Mouse (Mus musculus): ENCODE results near the gene Hopx. TPM values are rescaled to one million over a fixed set of nuclear protein-coding genes. Genes with fewer than 3 reads are reported as not detected.

Hopx gene
- polyA plus RNA-seq, 1 experiment from 2014 or later: 12.6 TPM

DNA sequence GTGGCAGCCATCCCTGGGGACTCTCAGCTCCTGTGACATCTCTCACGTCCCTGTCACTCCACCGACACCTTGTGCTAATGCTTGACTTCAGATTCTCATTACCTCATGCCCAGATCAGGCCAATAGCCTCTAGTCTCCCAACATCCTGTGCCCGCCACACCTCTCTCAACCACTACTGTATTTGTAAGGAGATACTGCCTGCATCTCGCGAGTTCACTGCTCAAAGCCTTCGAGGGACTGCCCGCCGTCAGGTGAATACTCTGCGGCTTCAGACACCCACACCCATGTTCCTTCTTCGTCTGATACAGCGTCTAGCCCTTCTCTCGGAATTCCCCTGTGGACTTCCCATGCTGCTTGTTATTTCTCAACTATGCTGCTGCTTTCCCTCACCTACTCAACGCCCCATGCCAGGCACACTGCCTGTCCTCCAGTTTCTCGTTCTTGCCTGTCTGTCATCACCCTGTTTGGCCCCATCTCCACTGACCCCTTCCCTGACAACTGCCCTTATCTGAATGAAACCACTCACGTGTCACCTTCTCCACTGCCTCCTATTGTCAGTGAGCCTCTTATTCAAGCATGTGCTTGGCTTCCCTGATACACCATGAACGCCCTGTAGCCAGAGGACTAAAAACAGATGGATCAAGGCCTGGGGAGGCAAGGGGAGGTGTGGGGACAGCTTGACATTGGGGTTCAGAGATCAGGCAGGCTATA lies 15.5 kb upstream of the Hopx start:
- Histone ChIP-seq H3K4me1 (peaks cover 64% of the 10 kb centered on the region), H3K27ac (replicated peaks) (peak overlapping the region; percentile 96), H3K36me3 (no peaks in the 10 kb centered on the region), H3K9ac (peak overlapping the region; percentile 54), H3K4me2 (peak overlapping the region; percentile 60), H3K4me3 (peak overlapping the region; percentile 15; the same call in 1 of the 2 replicates), H3K9me3 (peaks cover 8% of the 10 kb centered on the region; the same call in 1 of the 2 replicates), H3K27me3 (replicated peaks) (no peaks in the 10 kb centered on the region)
- 12% methylated on average over 16 of the region's 16 CpGs for WGBS
- peak; percentile 70 for ATAC-seq (ENCODE audit: extremely low read depth, insufficient number of reproducible peaks, low FRiP score, low TSS enrichment)

DNA sequence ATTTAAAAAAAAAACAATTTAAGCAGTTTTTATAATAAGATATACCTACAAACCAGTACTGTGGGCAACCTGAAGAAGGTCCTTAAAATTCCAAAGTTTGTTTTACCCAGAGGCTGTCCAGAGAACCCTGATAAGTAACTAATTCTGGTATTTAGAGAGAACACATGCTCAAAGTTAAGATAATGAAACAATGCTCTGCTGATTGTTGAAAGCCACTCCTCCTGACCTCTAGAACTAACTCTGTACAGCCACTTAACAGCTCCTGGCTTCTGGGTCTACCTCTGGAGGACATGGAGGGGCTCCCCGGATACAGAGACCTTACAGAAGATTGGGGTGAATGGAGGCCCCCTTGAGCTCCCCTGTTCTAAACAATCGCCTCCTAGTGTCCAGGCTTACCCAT lies 15.0 kb upstream of the Hopx start:
- H3K4me1 ChIP-seq: peaks cover 67% of the 10 kb centered on the region
- peak; percentile 15; the same call in 1 of the 2 replicates for ATAC-seq (ENCODE audit: extremely low read depth, insufficient number of reproducible peaks, low FRiP score, low TSS enrichment)
- H3K9me3 ChIP-seq: peaks cover 8% of the 10 kb centered on the region; the same call in 1 of the 2 replicates
- H3K4me3 ChIP-seq: peak overlapping the region; percentile 15; the same call in 1 of the 2 replicates
- H3K27ac ChIP-seq (replicated peaks): peak overlapping the region; percentile 96
- 16% methylated on average over 2 of the region's 2 CpGs for WGBS
- no peaks in the 10 kb centered on the region for H3K27me3 ChIP-seq (replicated peaks)
- H3K4me2 ChIP-seq: peak overlapping the region; percentile 60
- no peaks in the 10 kb centered on the region for H3K36me3 ChIP-seq
- peak overlapping the region; percentile 21; the same call in 1 of the 2 replicates for H3K9ac ChIP-seq

DNA sequence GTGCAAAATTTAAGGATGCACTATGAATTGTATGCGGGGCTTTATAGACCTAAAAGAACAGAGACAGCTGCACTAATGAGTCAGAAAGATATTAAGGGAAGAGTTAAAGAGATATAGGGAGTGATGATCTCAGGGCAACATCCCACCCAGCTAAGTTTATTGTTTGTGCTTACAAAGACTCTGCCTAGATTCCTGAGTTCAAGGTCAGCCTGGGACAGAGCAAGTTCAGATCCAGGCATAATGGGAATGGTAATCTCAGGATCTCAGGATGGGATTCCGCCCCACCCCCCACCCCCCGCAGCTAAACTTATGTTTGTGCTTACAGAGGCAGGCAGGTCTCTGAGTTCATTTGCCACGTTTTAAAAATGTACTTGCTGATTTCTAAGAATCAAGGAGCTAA lies 13.9 kb upstream of the Hopx start:
- WGBS: 79% methylated on average over 4 of the region's 4 CpGs
- peaks cover 8% of the 10 kb centered on the region; the same call in 1 of the 2 replicates for H3K9me3 ChIP-seq

DNA sequence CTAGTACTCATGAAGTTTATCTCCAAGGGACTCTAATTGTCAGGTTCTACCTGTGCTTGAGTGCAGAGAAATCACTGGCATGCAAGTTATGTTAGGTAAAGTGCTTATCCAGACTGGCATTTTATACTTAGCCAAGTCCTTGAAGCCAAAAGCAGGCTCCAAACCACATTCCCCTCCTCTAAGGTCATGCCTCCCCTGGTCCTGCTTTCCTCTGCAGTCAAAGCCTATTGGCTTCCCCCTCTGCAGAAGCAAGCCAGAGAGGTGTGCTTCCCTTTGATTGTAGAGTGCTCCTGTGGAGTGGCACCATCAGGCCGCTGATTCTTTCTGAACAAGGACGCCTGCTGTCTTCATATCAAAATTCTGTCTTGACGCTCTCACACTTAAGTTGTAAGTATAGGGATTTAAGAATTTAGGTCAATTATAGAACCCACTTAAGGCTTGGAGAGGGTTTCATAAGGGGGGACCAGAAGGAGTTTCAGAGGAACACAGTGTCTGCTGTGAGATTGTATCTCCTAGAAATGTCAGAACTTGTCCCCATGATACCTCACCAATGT lies 11.6 kb upstream of the Hopx start:
- WGBS: 43% methylated on average over 3 of the region's 3 CpGs
- Histone ChIP-seq H3K9me3 (peaks cover 8% of the 10 kb centered on the region; the same call in 1 of the 2 replicates), H3K4me2 (0 out of 2 replicates have a peak overlapping the region, but pooled peaks have one; percentile 16), H3K4me3 (no peak overlapping the region), H3K36me3 (no peaks in the 10 kb centered on the region), H3K27ac (replicated peaks) (peak overlapping the region; percentile 80), H3K27me3 (replicated peaks) (no peaks in the 10 kb centered on the region), H3K9ac (no peak overlapping the region), H3K4me1 (peaks cover 71% of the 10 kb centered on the region)
- ATAC-seq (ENCODE audit: extremely low read depth, insufficient number of reproducible peaks, low FRiP score, low TSS enrichment): no peak

More for the DNA sequence above, 13.9 kb upstream of the Hopx start:
- Histone ChIP-seq H3K36me3 (no peaks in the 10 kb centered on the region), H3K9ac (no peak overlapping the region), H3K4me2 (no peak overlapping the region), H3K4me3 (no peak overlapping the region), H3K27ac (replicated peaks) (peak overlapping the region; percentile 96), H3K4me1 (peaks cover 71% of the 10 kb centered on the region), H3K27me3 (replicated peaks) (no peaks in the 10 kb centered on the region)
- ATAC-seq (ENCODE audit: extremely low read depth, insufficient number of reproducible peaks, low FRiP score, low TSS enrichment): no peak

DNA sequence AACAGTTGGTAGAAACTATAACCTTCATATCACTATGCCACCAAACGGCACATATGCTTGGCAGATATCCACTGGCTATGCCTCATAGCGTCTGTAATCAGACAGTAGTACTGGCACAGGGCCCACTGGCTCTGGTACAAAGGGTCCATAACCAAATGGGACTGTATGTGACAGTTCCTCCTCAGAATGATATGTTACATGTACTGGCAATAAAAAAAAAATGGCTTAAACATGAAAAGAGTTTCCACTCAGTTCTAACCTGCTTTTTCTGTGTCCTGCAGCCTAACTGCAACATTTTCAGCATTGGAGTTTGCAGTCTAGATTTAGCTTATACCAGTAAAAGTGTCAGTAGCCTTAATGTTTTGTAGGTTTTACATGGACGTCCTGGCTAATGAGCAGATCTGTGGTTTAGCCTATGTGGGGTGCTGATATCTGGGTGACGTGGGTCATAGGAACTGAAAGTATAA lies 9.9 kb upstream of the Hopx start:
- Histone ChIP-seq H3K4me1 (peaks cover 57% of the 10 kb centered on the region), H3K4me2 (no peak overlapping the region), H3K36me3 (no peaks in the 10 kb centered on the region), H3K9me3 (peaks cover 8% of the 10 kb centered on the region; the same call in 1 of the 2 replicates), H3K9ac (no peak overlapping the region), H3K27me3 (replicated peaks) (no peaks in the 10 kb centered on the region), H3K27ac (replicated peaks) (peak overlapping the region; percentile 85), H3K4me3 (no peak overlapping the region)
- ATAC-seq (ENCODE audit: extremely low read depth, insufficient number of reproducible peaks, low FRiP score, low TSS enrichment): no peak
- WGBS: 37% methylated on average over 4 of the region's 4 CpGs

DNA sequence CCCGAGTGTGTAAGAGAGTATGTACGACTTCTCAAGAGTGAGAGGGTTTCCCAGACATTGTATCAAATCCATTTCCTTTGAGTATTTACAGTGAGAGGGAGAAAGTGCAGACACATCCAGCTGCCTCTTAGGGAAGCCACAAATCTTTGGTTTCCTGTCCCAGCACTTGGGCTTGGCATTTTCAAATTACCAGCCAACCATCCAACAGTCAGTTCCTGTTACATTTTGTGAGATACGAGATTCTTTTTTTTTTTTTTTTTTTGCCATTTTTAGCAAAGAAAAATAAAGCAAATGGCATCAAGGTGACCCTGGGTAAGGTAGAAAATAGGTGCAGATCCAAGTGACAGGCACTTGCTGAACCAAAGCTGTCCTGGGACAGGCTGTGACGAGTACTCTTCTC lies 9.2 kb upstream of the Hopx start:
- WGBS: 54% methylated on average over 4 of the region's 4 CpGs
- H3K9ac ChIP-seq: no peak overlapping the region
- peak overlapping the region; percentile 85 for H3K27ac ChIP-seq (replicated peaks)
- no peaks in the 10 kb centered on the region for H3K27me3 ChIP-seq (replicated peaks)
- no peak overlapping the region for H3K4me2 ChIP-seq
- H3K36me3 ChIP-seq: no peaks in the 10 kb centered on the region
- H3K4me1 ChIP-seq: peaks cover 51% of the 10 kb centered on the region
- no peak for ATAC-seq (ENCODE audit: extremely low read depth, insufficient number of reproducible peaks, low FRiP score, low TSS enrichment)
- H3K4me3 ChIP-seq: no peak overlapping the region
- peaks cover 8% of the 10 kb centered on the region; the same call in 1 of the 2 replicates for H3K9me3 ChIP-seq

DNA sequence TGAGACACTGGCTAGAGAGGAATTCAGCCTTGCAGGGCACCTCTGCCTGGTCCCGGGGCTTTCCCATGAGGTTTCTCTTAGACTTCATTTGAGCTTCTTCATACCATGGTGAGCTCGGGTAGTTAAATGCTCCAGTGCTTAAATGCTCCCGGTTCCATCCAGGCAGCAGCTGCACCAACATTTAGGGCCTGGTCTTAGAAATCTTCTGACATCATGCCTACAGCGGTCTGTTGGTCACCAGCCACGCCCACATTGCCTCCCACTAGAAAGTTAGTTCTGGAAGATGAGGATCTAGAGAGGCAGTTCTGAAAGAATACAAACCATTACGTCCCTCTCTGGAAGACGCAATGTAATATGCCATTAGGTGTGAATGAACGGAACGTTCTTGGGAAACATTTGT lies 8.7 kb upstream of the Hopx start:
- no peak for ATAC-seq (ENCODE audit: extremely low read depth, insufficient number of reproducible peaks, low FRiP score, low TSS enrichment)
- Histone ChIP-seq H3K27me3 (replicated peaks) (no peaks in the 10 kb centered on the region), H3K36me3 (no peaks in the 10 kb centered on the region), H3K9me3 (peaks cover 4% of the 10 kb centered on the region; the same call in 1 of the 2 replicates), H3K4me3 (no peak overlapping the region), H3K4me2 (no peak overlapping the region), H3K9ac (no peak overlapping the region), H3K4me1 (peaks cover 54% of the 10 kb centered on the region), H3K27ac (replicated peaks) (peak overlapping the region; percentile 85)
- 67% methylated on average over 9 of the region's 9 CpGs for WGBS

DNA sequence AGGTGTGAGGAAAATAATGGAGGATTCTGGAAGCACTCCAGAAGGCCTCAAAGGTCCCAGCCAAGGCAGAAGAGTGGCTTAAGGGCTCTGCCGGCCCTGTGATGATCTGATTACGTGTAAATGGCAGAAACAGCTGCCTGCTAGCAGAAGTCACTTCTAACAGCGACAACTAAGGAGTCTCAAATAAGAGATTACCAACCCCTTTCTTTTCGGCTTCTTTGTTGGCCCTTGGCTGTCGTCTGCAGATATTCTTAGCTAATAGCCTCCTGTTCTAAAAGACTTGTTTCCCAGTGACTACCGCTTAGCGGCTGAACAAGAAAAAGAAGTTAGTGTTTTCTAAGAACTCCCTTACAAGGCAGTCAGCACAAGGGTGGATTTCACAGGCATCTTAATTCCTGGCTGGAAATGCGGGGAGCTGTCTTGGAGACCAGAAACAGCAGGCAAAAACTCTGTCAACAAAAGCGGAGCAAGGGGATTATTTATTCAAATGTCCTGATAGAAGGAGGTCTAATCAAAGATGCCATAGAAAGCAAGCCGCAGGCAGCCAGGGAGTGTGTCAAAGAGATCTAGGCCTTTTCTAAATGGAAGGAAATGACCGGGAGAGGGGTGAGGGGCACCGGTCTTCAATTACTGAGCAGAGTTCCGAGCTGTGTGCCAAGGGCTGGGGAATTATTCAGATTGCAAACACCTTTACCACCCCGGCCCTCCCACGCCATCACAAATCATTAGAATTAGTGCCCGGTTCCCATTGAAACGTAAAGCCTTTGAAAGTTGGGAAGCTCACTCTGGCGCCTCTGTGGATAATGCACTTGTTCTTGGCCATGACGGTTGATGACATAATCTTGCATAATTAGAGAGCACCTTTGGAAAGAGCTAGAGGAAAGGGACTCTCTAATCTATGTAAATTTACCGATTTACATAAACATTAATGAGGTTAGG lies 7.6 kb upstream of the Hopx start:
- Histone ChIP-seq H3K36me3 (no peaks in the 10 kb centered on the region), H3K27me3 (replicated peaks) (no peaks in the 10 kb centered on the region), H3K9me3 (no peaks in the 10 kb centered on the region), H3K4me2 (0 out of 2 replicates have a peak overlapping the region, but pooled peaks have one; percentile 10), H3K9ac (peak overlapping the region; percentile 12), H3K4me1 (peaks cover 56% of the 10 kb centered on the region), H3K27ac (replicated peaks) (peak overlapping the region; percentile 85), H3K4me3 (no peak overlapping the region)
- 27% methylated on average over 20 of the region's 20 CpGs for WGBS
- ATAC-seq (ENCODE audit: extremely low read depth, insufficient number of reproducible peaks, low FRiP score, low TSS enrichment): no peak

DNA sequence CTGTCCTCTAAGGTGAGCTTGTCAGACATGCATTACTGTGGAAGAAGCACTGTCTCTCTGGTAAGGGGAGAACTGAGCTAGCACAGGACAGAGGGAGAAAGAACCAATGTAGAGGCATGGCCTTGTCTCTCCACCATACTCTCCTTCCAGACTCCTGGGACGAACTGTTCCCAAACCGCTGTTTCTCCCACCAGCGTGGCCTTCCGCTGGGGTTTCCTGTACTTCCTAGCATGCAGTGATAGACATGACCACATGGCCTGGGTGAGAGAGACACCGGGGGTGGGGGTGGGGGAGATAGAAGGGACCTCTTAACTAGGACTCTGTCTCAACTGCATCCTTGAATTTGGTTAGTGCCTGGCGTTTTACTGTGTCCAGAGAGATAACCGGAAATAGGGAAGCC lies 5.8 kb upstream of the Hopx start:
- H3K9me3 ChIP-seq: no peaks in the 10 kb centered on the region
- no peak overlapping the region for H3K4me2 ChIP-seq
- no peak overlapping the region for H3K27ac ChIP-seq (replicated peaks)
- no peak overlapping the region for H3K4me3 ChIP-seq
- ATAC-seq (ENCODE audit: extremely low read depth, insufficient number of reproducible peaks, low FRiP score, low TSS enrichment): no peak
- peaks cover 49% of the 10 kb centered on the region for H3K4me1 ChIP-seq
- H3K36me3 ChIP-seq: no peaks in the 10 kb centered on the region
- 59% methylated on average over 7 of the region's 7 CpGs for WGBS
- H3K9ac ChIP-seq: no peak overlapping the region
- H3K27me3 ChIP-seq (replicated peaks): no peaks in the 10 kb centered on the region

DNA sequence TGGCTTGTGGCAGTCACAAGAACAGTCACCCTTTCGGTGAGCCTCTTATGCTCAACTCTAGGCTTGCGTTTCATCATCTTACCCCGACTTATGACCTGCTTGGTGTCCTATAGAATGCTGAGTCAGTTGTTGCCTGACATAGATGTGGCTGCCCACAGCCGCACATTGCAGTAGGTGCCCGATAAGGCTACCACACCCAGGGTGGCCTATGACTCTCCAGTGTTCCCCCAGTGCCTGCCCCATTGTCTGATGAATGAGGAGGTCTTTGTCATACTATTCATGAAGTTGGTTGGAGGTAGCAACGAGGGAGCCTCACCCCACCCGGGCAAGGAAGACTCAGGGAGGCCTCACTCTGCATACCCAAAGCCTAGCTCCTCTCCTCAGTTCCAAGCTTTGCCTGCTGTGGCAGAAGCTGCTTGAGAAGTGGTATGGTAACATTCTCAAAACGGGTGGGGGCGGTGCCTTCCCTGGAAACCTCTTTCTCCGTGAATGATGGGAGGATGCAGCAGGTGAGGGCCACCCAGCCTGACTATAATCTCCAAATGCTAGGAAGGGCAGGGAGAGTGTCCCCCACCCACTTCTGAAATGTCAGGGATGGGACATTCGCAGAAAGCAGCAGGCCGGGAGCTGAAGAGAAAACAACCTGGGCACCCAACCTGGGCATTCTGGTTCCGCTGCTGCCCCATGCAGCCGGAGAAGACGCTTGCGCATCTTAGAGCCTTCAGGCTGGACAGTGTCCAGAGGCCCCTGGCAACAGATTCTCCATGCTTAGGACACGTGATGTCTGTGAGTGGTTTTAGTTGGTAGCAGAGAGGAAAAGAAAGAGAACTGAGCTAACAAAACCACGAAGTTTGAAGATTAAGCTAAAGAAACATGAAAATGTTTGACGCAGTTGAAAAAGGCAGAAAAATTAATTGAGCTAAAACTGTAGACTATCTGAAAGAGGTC lies 4.8 kb upstream of the Hopx start:
- Histone ChIP-seq H3K4me3 (no peak overlapping the region), H3K36me3 (no peaks in the 10 kb centered on the region), H3K9me3 (no peaks in the 10 kb centered on the region), H3K4me2 (no peak overlapping the region), H3K4me1 (peaks cover 52% of the 10 kb centered on the region), H3K9ac (no peak overlapping the region), H3K27me3 (replicated peaks) (no peaks in the 10 kb centered on the region), H3K27ac (replicated peaks) (no peak overlapping the region)
- ATAC-seq (ENCODE audit: extremely low read depth, insufficient number of reproducible peaks, low FRiP score, low TSS enrichment): no peak
- WGBS: 78% methylated on average over 19 of the region's 19 CpGs

All from heart, embryonic 13.5 days (tissue).